ENCODE assay signal across 8 mouse cellular contexts in genomic region chr2:158180797-158181196, GRCm38 (mm10). TPM values are rescaled to one million over a fixed set of nuclear protein-coding genes. Genes with fewer than 3 reads are reported as not detected.
DNase-seq lines count a peak whose midpoint lies in the region; ATAC-seq and TF ChIP-seq lines count a peak whose summit lies in the region.

No protein-coding gene starts in this region.

- peak; percentile 82 to 89 for DNase-seq in cerebellum, postnatal 10 days
- DNase-seq in ovary, postnatal 14 days (ENCODE audit: low spot score): peak; percentile 66
- no peak for DNase-seq in ovary, postnatal 10 days (ENCODE audit: low spot score)
- peak; percentile 29 to 44 for DNase-seq in cerebellum, postnatal 36 days
- peak; percentile 84 for DNase-seq in kidney, postnatal 10 days
- DNase-seq in urinary bladder, adult 2 months (ENCODE audit: low spot score): no peak

- no peaks in the 10 kb centered on the region for H3K36me3 ChIP-seq in myocyte (ENCODE audit: control insufficient read depth, insufficient read depth)

- no peak for TF ChIP-seq POLR2A in myocyte (IDR thresholded peaks at IDR 0.05; ENCODE audit: insufficient read length, low read depth)

- no peak for ATAC-seq in cerebellum, adult (ENCODE audit: insufficient number of reproducible peaks, low FRiP score, low TSS enrichment)

- H3K4me2 ChIP-seq in myocyte (ENCODE audit: low read depth): no peak overlapping the region

- H3K79me2 ChIP-seq in myocyte (ENCODE audit: control insufficient read depth, insufficient read depth): no peaks in the 10 kb centered on the region

- H3ac ChIP-seq in myocyte (ENCODE audit: control insufficient read depth, insufficient read length): no peak overlapping the region

- H3K4me3 ChIP-seq in myocyte: no peak overlapping the region

- no peaks in the 10 kb centered on the region for H3K27me3 ChIP-seq in myocyte (ENCODE audit: control insufficient read depth, insufficient read depth, insufficient read length)

TF ChIP-seq in myocyte, 11 proteins besides CTCF, POLR2A, EP300 and RAD21:
- peak; percentile 19 for TF ChIP-seq USF1 (IDR thresholded peaks at IDR 0.05; ENCODE audit: low read depth)
- TF ChIP-seq MYOD1 (IDR thresholded peaks at IDR 0.05; ENCODE audit: control insufficient read depth in 1 of 3, insufficient read length in 2 of 3, low read depth in 2 of 3): no peak

RNA-seq across cellular contexts. Expression of gene Tgm2, which starts 34.6 kb away (rescaled TPM):
- 61.0 TPM for polyA plus RNA-seq in myocyte (2012; fragmentation: generic; extraction: Trizol)
- polyA plus RNA-seq in urinary bladder, adult 2 months (2012; rRNA removed): 218 and 272 TPM in 2 replicates

RNA-seq across cellular contexts. Expression of gene D630003M21Rik, which starts 48.2 kb away (rescaled TPM):
- polyA plus RNA-seq in myocyte (2012; fragmentation: generic; extraction: Trizol): 0.25 TPM
- 1.9 and 2.5 TPM in 2 replicates for polyA plus RNA-seq in urinary bladder, adult 2 months (2012; rRNA removed)

Comparison
In these comparisons a context has a peak if more than half of its experiments do, and no peak if none do; other contexts are left out.
1. DNase-seq: peak in cerebellum, postnatal 10 days (2 of 2), ovary, postnatal 14 days (single experiment), cerebellum, postnatal 36 days (2 of 2) and kidney, postnatal 10 days (single experiment); none in ovary, postnatal 10 days (single experiment) and urinary bladder, adult 2 months (single experiment).